Mouse (Mus musculus): ENCODE measurements around the gene Eaf2. TPM values are rescaled to one million over a fixed set of nuclear protein-coding genes. Genes with fewer than 3 reads are reported as not detected.

The Eaf2 gene
- polyA plus RNA-seq, 1 experiment from 2014 or later = 0.57 TPM

DNA sequence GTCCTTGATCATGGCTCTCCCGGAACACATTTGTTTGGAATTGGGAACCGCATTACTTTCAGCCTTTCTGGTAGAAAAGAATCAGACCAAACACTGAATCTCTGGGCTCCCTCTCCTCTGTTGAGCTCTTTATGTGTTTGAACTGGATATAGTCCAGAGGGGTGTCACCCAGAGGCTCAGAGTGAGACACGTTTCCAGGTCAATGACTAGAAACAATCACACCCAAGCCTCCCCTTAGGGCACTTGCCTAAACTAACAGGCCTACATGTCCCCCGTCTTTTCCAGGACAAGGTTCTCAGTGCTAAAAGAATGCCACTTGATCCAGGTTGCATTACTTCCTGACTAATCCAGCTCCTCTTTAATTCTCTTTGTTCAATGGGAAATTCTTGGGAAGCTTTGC is 104.0 kb downstream of the Eaf2 start:
- Histone ChIP-seq H3K9ac (ENCODE audit: low read length) (no peak overlapping the region), H3K4me1 (ENCODE audit: control insufficient read depth, insufficient read depth, low read length) (no peaks in the 10 kb centered on the region), H3K36me3 (ENCODE audit: control insufficient read depth, insufficient read depth, low read length) (no peaks in the 10 kb centered on the region), H3K27ac (ENCODE audit: low read depth, low read length) (peak overlapping the region; percentile 52; the same call in 1 of the 2 replicates), H3K9me3 (replicated peaks; ENCODE audit: control insufficient read depth, low read length) (no peaks in the 10 kb centered on the region), H3K4me2 (ENCODE audit: low read length) (no peak overlapping the region), H3K27me3 (replicated peaks; ENCODE audit: control insufficient read depth, insufficient read depth, low read length) (no peaks in the 10 kb centered on the region), H3K4me3 (ENCODE audit: low read depth, low read length) (no peak overlapping the region)
- WGBS = 10% methylated on average over 4 of the region's 4 CpGs
- ATAC-seq (peak; percentile 90), DNase-seq (ENCODE audit: low spot score) (peak; percentile 75)

GRCm38 (mm10) chr16:36770191-36770771 is 104.5 kb downstream of the Eaf2 start:
- Histone ChIP-seq H3K9ac (ENCODE audit: low read length) (no peak overlapping the region), H3K27ac (ENCODE audit: low read depth, low read length) (0 out of 2 replicates have a peak overlapping the region, but pooled peaks have one; percentile 11), H3K4me3 (ENCODE audit: low read depth, low read length) (no peak overlapping the region), H3K4me2 (ENCODE audit: low read length) (no peak overlapping the region), H3K36me3 (ENCODE audit: control insufficient read depth, insufficient read depth, low read length) (no peaks in the 10 kb centered on the region), H3K9me3 (replicated peaks; ENCODE audit: control insufficient read depth, low read length) (no peaks in the 10 kb centered on the region), H3K27me3 (replicated peaks; ENCODE audit: control insufficient read depth, insufficient read depth, low read length) (no peaks in the 10 kb centered on the region), H3K4me1 (ENCODE audit: control insufficient read depth, insufficient read depth, low read length) (no peaks in the 10 kb centered on the region)
- DNase-seq (ENCODE audit: low spot score) = no peak
- 76% methylated on average over 8 of the region's 13 CpGs for WGBS
- peak; percentile 73; the same call in 1 of the 2 replicates for ATAC-seq

DNA sequence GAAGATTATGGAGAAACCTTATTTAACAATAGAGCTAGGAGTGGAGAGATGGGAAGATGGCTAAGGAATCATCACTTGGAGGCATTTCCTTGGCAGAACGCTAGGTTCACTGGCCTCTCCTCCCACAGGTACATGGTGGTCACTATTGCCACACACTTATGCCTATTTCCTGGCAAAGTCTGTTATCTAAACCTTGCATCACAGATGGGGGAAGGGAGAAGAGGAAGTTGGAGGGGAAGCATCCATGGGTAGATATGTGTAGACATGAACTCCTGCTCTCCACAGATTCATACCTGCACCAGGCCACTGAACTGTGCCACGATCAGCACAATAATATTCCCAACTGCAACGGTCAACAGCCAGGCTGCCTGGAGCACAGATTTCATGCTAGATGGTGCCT is 122.8 kb downstream of the Eaf2 start:
- Histone ChIP-seq H3K27me3 (replicated peaks; ENCODE audit: control insufficient read depth, insufficient read depth, low read length) (no peaks in the 10 kb centered on the region), H3K4me3 (ENCODE audit: low read depth, low read length) (no peak overlapping the region), H3K36me3 (ENCODE audit: control insufficient read depth, insufficient read depth, low read length) (no peaks in the 10 kb centered on the region), H3K4me1 (ENCODE audit: control insufficient read depth, insufficient read depth, low read length) (no peaks in the 10 kb centered on the region), H3K4me2 (ENCODE audit: low read length) (no peak overlapping the region), H3K9ac (ENCODE audit: low read length) (no peak overlapping the region), H3K9me3 (replicated peaks; ENCODE audit: control insufficient read depth, low read length) (no peaks in the 10 kb centered on the region), H3K27ac (ENCODE audit: low read depth, low read length) (no peak overlapping the region)
- ATAC-seq (no peak), DNase-seq (ENCODE audit: low spot score) (no peak)
- 97% methylated on average over 3 of the region's 3 CpGs for WGBS

DNA sequence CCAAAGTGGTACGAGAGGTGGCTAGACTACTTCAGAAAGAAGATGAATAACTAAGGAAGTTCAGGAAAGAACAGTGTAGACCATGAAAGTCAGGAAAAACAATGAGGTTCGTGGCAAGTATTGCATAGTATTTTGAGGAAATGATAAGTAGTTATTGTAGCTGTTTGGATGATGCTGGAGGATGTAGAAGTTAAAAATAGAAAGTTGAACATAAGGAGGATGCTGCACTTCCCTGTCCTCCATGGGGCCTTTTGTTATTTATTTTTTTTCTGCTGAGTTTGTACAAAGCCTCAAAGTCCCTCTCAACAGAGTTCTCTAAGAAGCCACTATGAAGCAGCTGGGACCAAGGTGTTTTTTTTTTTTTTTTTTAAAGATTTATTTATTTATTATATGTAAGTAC is 127.0 kb downstream of the Eaf2 start:
- Histone ChIP-seq H3K4me1 (ENCODE audit: control insufficient read depth, insufficient read depth, low read length) (no peaks in the 10 kb centered on the region), H3K4me3 (ENCODE audit: low read depth, low read length) (no peak overlapping the region), H3K9ac (ENCODE audit: low read length) (no peak overlapping the region), H3K27ac (ENCODE audit: low read depth, low read length) (no peak overlapping the region), H3K36me3 (ENCODE audit: control insufficient read depth, insufficient read depth, low read length) (no peaks in the 10 kb centered on the region), H3K4me2 (ENCODE audit: low read length) (no peak overlapping the region), H3K27me3 (replicated peaks; ENCODE audit: control insufficient read depth, insufficient read depth, low read length) (no peaks in the 10 kb centered on the region), H3K9me3 (replicated peaks; ENCODE audit: control insufficient read depth, low read length) (no peaks in the 10 kb centered on the region)
- ATAC-seq (no peak), DNase-seq (ENCODE audit: low spot score) (no peak)
- 83% methylated on average over 2 of the region's 2 CpGs for WGBS

- H3K36me3 ChIP-seq (ENCODE audit: control insufficient read depth, insufficient read depth, low read length) = no peaks in the 10 kb centered on the region
- no peaks in the 10 kb centered on the region for H3K4me1 ChIP-seq (ENCODE audit: control insufficient read depth, insufficient read depth, low read length)
- H3K9ac ChIP-seq (ENCODE audit: low read length) = no peak overlapping the region
- H3K4me2 ChIP-seq (ENCODE audit: low read length) = no peak overlapping the region
- no peaks in the 10 kb centered on the region for H3K9me3 ChIP-seq (replicated peaks; ENCODE audit: control insufficient read depth, low read length)
- 90% methylated on average over 4 of the region's 4 CpGs for WGBS
- no peaks in the 10 kb centered on the region for H3K27me3 ChIP-seq (replicated peaks; ENCODE audit: control insufficient read depth, insufficient read depth, low read length)
- DNase-seq (ENCODE audit: low spot score) (no peak), ATAC-seq (no peak)
- no peak overlapping the region for H3K27ac ChIP-seq (ENCODE audit: low read depth, low read length)
- H3K4me3 ChIP-seq (ENCODE audit: low read depth, low read length) = no peak overlapping the region
Observed at GRCm38 (mm10) chr16:36747068-36747467, 127.7 kb downstream of the Eaf2 start.

GRCm38 (mm10) chr16:36743580-36743979 is 131.2 kb downstream of the Eaf2 start:
- 90% methylated on average over 8 of the region's 8 CpGs for WGBS
- ATAC-seq (no peak), DNase-seq (ENCODE audit: low spot score) (no peak)
- H3K27ac ChIP-seq (ENCODE audit: low read depth, low read length) = no peak overlapping the region
- no peaks in the 10 kb centered on the region for H3K4me1 ChIP-seq (ENCODE audit: control insufficient read depth, insufficient read depth, low read length)
- H3K9me3 ChIP-seq (replicated peaks; ENCODE audit: control insufficient read depth, low read length) = no peaks in the 10 kb centered on the region
- no peaks in the 10 kb centered on the region for H3K27me3 ChIP-seq (replicated peaks; ENCODE audit: control insufficient read depth, insufficient read depth, low read length)
- no peaks in the 10 kb centered on the region for H3K36me3 ChIP-seq (ENCODE audit: control insufficient read depth, insufficient read depth, low read length)
- H3K9ac ChIP-seq (ENCODE audit: low read length) = no peak overlapping the region
- no peak overlapping the region for H3K4me2 ChIP-seq (ENCODE audit: low read length)
- no peak overlapping the region for H3K4me3 ChIP-seq (ENCODE audit: low read depth, low read length)

Small RNA genes within 50 kb of the gene (microRNA-seq; reads per million reads assigned to microRNA genes)
- not detected for gene Gm22617

Other genes with a start within 250 kb of the Eaf2 start
- 1.7 and 2.0 TPM in 2 replicates for gene Cd86, start 208.9 kb downstream of the Eaf2 start, polyA plus RNA-seq (2014; fragmentation: Nextera tagmentation; extraction: Ambion mirVana)
- gene Ildr1, start 181.0 kb downstream of the Eaf2 start, polyA plus RNA-seq (2014; fragmentation: Nextera tagmentation; extraction: Ambion mirVana) = 0.21 TPM in 1 of 2 replicates, not detected in the other
- gene Slc15a2, start 90.0 kb downstream of the Eaf2 start, polyA plus RNA-seq (2014; fragmentation: Nextera tagmentation; extraction: Ambion mirVana) = 11.4 and 12.1 TPM in 2 replicates
- gene Iqcb1, start 46.6 kb downstream of the Eaf2 start, polyA plus RNA-seq (2014; fragmentation: Nextera tagmentation; extraction: Ambion mirVana) = 53.4 and 54.7 TPM in 2 replicates
- gene Golgb1, start 137 bp upstream of the Eaf2 start, polyA plus RNA-seq (2014; fragmentation: Nextera tagmentation; extraction: Ambion mirVana) = 69.9 and 75.8 TPM in 2 replicates
- 1.2 and 1.4 TPM in 2 replicates for gene Hcls1, start 60.0 kb upstream of the Eaf2 start, polyA plus RNA-seq (2014; fragmentation: Nextera tagmentation; extraction: Ambion mirVana)
- gene Fbxo40, start 115.5 kb upstream of the Eaf2 start, polyA plus RNA-seq (2014; fragmentation: Nextera tagmentation; extraction: Ambion mirVana) = 0.18 and 0.23 TPM in 2 replicates
- gene Polq, start 136.8 kb upstream of the Eaf2 start, polyA plus RNA-seq (2014; fragmentation: Nextera tagmentation; extraction: Ambion mirVana) = 3.7 and 3.8 TPM in 2 replicates

Measured in forebrain, embryonic 14.5 days (tissue).